Mouse (Mus musculus): Measurements from ENCODE around the gene Zfp423. TPM values are rescaled to one million over a fixed set of nuclear protein-coding genes. Genes with fewer than 3 reads are reported as not detected.

The Zfp423 gene
- polyA plus RNA-seq, 1 experiment: 2.8 TPM

- Histone ChIP-seq H3K4me1 (ENCODE audit: control insufficient read depth, insufficient read depth, low read length) (peaks cover 3% of the 10 kb centered on the region; the same call in 1 of the 2 replicates), H3K27ac (ENCODE audit: insufficient read depth, low read length) (no peak overlapping the region), H3K4me3 (ENCODE audit: insufficient read depth, low read length) (no peak overlapping the region)
- TF ChIP-seq CTCF (IDR thresholded peaks at IDR 0.05; ENCODE audit: borderline replicate concordance, insufficient read depth, low read length) (no peak), POLR2A (IDR thresholded peaks at IDR 0.05; ENCODE audit: low read depth, low read length) (no peak)
Observed at GRCm38 (mm10) chr8:87833841-87834620, 125.4 kb downstream of the Zfp423 start.

GRCm38 (mm10) chr8:87833339-87833738 is 126.1 kb downstream of the Zfp423 start:
- TF ChIP-seq POLR2A (IDR thresholded peaks at IDR 0.05; ENCODE audit: low read depth, low read length): no peak
- TF ChIP-seq CTCF (IDR thresholded peaks at IDR 0.05; ENCODE audit: borderline replicate concordance, insufficient read depth, low read length): no peak

DNA sequence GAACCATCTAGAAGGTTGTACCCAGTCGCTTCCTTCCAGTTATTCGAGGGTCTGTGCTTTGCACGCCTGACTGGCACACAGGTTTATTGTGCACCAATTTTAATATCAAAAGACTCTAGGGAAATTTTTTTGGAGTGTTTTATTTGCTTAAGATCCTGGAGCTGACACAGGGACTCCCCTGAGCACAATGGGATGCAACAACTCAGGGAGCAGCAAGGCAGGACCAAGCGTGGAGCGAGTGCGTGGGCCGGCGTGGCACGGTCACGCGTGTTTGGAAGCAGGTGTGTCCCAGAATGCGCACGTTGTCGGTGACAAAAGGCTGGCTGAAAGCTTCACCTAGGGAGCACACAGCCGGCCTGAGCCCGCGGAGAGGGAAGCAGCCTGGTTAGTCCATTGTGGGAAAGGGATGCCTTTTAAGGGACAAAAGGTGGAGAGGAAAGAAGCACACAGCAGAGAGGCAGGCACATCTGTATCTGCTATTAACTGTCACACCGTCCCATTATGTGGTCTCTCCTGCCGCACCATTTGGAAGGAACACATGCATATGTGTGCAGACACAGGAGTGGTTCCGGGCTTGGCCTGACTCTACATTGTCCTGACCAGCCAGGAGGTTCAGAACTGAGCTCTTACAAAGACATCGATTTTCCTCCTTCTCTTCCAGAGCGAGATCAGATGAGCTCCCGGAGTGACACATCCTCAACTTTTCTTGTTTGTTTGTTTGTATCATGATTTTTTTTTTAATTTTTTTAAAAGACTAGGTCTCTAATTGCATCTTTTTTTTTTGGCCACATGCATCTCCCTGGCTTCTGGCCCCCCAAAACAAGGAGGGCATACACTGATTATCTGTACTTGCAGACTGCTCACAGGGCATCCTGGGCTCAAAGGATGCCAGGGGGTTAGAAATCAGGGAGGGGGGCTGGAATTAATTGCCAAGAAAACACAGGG is 126.7 kb downstream of the Zfp423 start:
- H3K27ac ChIP-seq (ENCODE audit: insufficient read depth, low read length): no peak overlapping the region
- H3K4me1 ChIP-seq (ENCODE audit: control insufficient read depth, insufficient read depth, low read length): peaks cover 3% of the 10 kb centered on the region; the same call in 1 of the 2 replicates
- H3K4me3 ChIP-seq (ENCODE audit: insufficient read depth, low read length): no peak overlapping the region
- TF ChIP-seq CTCF (IDR thresholded peaks at IDR 0.05; ENCODE audit: borderline replicate concordance, insufficient read depth, low read length) (no peak), POLR2A (IDR thresholded peaks at IDR 0.05; ENCODE audit: low read depth, low read length) (no peak)

More at GRCm38 (mm10) chr8:87833339-87833738, 126.1 kb downstream of the Zfp423 start:
- no peak overlapping the region for H3K4me3 ChIP-seq (ENCODE audit: insufficient read depth, low read length)
- H3K4me1 ChIP-seq (ENCODE audit: control insufficient read depth, insufficient read depth, low read length): peaks cover 3% of the 10 kb centered on the region; the same call in 1 of the 2 replicates
- H3K27ac ChIP-seq (ENCODE audit: insufficient read depth, low read length): no peak overlapping the region

DNA sequence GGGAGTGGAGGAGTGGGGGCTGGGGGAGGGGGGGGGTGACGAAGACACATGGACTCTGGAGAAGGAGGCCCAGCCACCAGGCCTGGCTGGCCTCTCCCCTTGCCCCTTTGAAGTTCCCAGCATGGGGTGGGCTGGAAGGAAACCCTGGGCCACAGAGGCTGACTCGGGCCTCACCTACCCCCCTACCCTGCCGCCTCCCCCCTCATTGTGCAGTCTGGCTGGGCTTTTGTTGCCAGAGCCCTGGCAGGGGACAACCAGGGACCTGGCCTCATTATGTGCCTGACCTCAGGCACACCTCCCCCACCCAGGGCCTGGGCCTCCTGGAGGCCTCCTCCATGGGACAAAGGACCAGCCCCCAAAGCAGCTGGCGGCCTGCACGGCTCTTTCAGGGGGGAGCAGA is 127.8 kb downstream of the Zfp423 start:
- no peak for TF ChIP-seq POLR2A (IDR thresholded peaks at IDR 0.05; ENCODE audit: low read depth, low read length)
- no peak for TF ChIP-seq CTCF (IDR thresholded peaks at IDR 0.05; ENCODE audit: borderline replicate concordance, insufficient read depth, low read length)
- H3K4me1 ChIP-seq (ENCODE audit: control insufficient read depth, insufficient read depth, low read length): peaks cover 3% of the 10 kb centered on the region; the same call in 1 of the 2 replicates
- no peak overlapping the region for H3K27ac ChIP-seq (ENCODE audit: insufficient read depth, low read length)
- H3K4me3 ChIP-seq (ENCODE audit: insufficient read depth, low read length): no peak overlapping the region

- H3K27ac ChIP-seq (ENCODE audit: insufficient read depth, low read length): no peak overlapping the region
Observed at GRCm38 (mm10) chr8:87831116-87831515, 128.3 kb downstream of the Zfp423 start.

GRCm38 (mm10) chr8:87830200-87830599 is 129.2 kb downstream of the Zfp423 start:
- no peaks in the 10 kb centered on the region for H3K4me1 ChIP-seq (ENCODE audit: control insufficient read depth, insufficient read depth, low read length)
- H3K4me3 ChIP-seq (ENCODE audit: insufficient read depth, low read length): no peak overlapping the region
- H3K27ac ChIP-seq (ENCODE audit: insufficient read depth, low read length): no peak overlapping the region
- peak; percentile 13; the same call in 1 of the 2 replicates for TF ChIP-seq CTCF (IDR thresholded peaks at IDR 0.05; ENCODE audit: borderline replicate concordance, insufficient read depth, low read length)
- no peak for TF ChIP-seq POLR2A (IDR thresholded peaks at IDR 0.05; ENCODE audit: low read depth, low read length)

More at GRCm38 (mm10) chr8:87831116-87831515, 128.3 kb downstream of the Zfp423 start:
- Histone ChIP-seq H3K4me1 (ENCODE audit: control insufficient read depth, insufficient read depth, low read length) (peaks cover 3% of the 10 kb centered on the region; the same call in 1 of the 2 replicates), H3K4me3 (ENCODE audit: insufficient read depth, low read length) (no peak overlapping the region)
- TF ChIP-seq CTCF (IDR thresholded peaks at IDR 0.05; ENCODE audit: borderline replicate concordance, insufficient read depth, low read length) (no peak), POLR2A (IDR thresholded peaks at IDR 0.05; ENCODE audit: low read depth, low read length) (no peak)

DNA sequence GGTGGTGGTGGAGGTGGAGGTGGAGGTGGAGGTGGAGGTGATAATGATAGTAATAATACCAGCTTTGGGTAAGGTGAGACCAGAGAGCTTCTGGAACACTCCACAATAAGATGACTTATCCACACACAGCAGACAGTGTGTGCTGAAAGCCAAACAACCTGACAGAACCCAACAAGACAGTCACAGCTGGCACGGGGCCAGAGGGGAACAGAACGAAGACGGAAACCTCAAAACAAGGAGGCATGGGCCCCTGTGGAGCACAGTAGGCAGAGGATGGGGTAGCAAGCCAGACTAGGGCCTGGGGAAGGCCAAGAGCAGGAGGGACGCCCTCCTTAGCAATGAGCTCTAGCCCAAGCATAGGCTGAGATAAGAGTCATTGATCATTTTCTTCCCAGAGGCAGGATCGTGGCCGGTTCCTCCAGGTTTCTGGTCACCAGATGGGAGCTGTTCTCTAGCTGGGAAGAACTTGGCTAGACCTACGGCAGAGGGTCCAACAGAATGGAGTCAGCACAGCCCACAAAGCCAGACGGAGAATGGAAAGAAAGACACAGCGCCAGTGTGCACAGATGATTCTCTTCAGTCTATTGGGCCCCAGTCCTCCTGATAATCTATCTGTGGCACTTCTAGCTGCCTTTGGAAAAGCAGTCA is 133.3 kb downstream of the Zfp423 start:
- no peak for TF ChIP-seq POLR2A (IDR thresholded peaks at IDR 0.05; ENCODE audit: low read depth, low read length)
- TF ChIP-seq CTCF (IDR thresholded peaks at IDR 0.05; ENCODE audit: borderline replicate concordance, insufficient read depth, low read length): no peak
- H3K4me1 ChIP-seq (ENCODE audit: control insufficient read depth, insufficient read depth, low read length): 0 out of 2 replicates have a peak, but pooled peaks cover 4% of the 10 kb centered on the region
- H3K27ac ChIP-seq (ENCODE audit: insufficient read depth, low read length): no peak overlapping the region
- no peak overlapping the region for H3K4me3 ChIP-seq (ENCODE audit: insufficient read depth, low read length)

GRCm38 (mm10) chr8:87823172-87823571 is 136.2 kb downstream of the Zfp423 start:
- Histone ChIP-seq H3K4me3 (ENCODE audit: insufficient read depth, low read length) (no peak overlapping the region), H3K4me1 (ENCODE audit: control insufficient read depth, insufficient read depth, low read length) (0 out of 2 replicates have a peak, but pooled peaks cover 4% of the 10 kb centered on the region), H3K27ac (ENCODE audit: insufficient read depth, low read length) (no peak overlapping the region)
- TF ChIP-seq POLR2A (IDR thresholded peaks at IDR 0.05; ENCODE audit: low read depth, low read length) (no peak), CTCF (IDR thresholded peaks at IDR 0.05; ENCODE audit: borderline replicate concordance, insufficient read depth, low read length) (no peak)

DNA sequence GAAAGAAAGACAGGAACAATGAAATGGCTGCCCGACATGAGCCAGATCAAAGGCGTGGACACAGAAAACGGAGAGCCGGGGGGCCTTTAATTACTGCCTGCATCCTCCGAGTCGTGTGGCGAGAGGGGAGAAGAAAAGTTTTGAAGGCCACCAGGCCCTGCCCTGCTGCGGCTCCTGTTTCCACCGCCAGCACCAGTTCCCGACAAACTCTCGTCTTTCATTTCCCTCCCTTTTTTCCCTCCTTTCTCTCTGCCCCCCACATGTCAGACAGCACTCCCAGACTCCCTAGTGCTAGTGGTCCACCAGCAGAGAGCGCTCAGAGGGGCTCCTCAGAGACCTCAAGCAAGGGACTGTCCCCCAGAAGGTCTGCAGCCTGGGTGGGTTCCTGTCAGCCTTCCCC is 136.7 kb downstream of the Zfp423 start:
- Histone ChIP-seq H3K4me3 (ENCODE audit: insufficient read depth, low read length) (no peak overlapping the region), H3K27ac (ENCODE audit: insufficient read depth, low read length) (no peak overlapping the region), H3K4me1 (ENCODE audit: control insufficient read depth, insufficient read depth, low read length) (0 out of 2 replicates have a peak, but pooled peaks cover 4% of the 10 kb centered on the region)
- no peak for TF ChIP-seq POLR2A (IDR thresholded peaks at IDR 0.05; ENCODE audit: low read depth, low read length)
- TF ChIP-seq CTCF (IDR thresholded peaks at IDR 0.05; ENCODE audit: borderline replicate concordance, insufficient read depth, low read length): no peak
